Mouse (Mus musculus) kidney, adult 8-10 months (tissue): ENCODE results near the gene Arhgef18.

Experiments
- DNase-seq, 2 experiments: peaks; one replicate each; pipeline ENCODE4 v3.0.0; 2022

Arhgef18 gene

GRCm38 (mm10) chr8:3467006-3467885 lies 74.4 kb downstream of the Arhgef18 start, which contains the start of gene Pex11g:
Pex11g (minus strand) TSS chr8:3467680.
- DNase-seq, result peak; percentile 99 to 100

- no peak for DNase-seq
Measured at GRCm38 (mm10) chr8:3467886-3468545, 75.2 kb downstream of the Arhgef18 start.

DNA sequence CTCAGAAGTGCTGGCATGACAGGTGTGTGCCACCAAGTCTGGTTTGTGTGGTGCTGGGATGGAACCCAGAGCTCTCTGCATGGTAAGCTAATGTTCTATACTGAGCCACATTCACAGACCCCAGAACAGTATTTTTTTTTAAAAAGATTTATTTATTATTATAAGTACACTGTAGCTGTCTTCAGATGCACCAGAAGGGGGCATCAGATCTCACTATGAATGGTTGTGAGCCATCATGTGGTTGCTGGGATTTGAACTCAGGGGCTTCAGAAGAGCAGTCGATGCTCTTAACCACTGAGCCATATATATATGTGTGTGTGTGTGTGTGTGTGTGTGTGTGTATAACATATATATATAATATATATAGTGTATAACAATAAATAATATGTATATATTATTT lies 76.0 kb downstream of the Arhgef18 start:
- no peak for DNase-seq

DNA sequence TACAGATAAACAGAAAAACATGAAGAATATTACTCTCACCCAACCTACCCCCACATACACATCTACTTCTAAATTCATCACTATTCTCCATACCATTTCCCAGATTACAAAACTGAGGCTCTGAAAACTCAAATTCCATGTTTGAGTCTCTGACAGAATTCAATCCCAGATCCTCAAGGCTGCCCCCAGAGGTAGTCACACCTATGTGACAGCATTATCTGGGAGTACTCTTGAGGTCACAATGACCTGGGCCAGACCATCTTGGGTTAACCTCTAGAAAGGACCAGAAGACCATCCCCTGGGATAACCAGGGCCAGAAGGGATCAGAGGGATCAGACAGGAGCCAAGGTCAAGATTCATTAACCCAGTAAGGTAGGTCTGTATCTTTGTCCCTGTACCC lies 77.8 kb downstream of the Arhgef18 start, which contains the start of gene Tex45:
TSS of gene Tex45 (plus strand) at position 301 of the 400 bp plus-strand sequence.
- no peak for DNase-seq

DNA sequence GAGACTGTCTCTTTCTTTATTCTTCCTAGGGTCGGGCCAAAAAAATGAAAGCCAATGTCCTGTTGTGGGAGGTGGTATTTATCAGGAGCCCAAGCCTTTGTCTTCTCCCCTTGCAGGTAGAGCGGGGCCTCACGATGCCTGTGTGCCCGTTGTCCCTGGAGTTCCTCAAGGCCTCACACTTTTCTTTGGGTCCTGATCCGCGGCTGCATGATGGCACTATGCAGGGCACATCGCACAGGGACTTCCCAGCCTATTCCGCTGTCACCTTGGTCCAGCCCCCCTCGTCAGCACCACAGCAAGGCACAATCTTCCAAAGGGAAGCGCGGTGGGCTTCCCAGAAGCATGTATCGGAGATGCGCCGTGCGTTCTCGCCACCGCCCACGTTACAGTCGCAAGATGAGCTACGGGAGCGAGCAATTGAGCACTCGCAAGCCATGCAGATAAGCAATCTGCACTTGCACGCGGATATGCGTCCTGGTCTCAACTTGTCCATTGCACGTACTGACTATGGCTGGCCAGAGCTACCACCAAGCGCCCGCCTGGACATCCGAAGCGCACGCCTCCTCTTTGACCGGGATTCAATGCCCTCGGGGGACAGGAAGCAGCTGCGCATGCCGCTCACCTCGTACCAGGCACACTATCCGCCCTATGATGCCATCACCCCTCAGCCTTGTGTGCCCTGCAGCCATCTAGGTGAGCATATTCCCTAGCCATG lies 83.1 kb downstream of the Arhgef18 start:
- no peak for DNase-seq

DNA sequence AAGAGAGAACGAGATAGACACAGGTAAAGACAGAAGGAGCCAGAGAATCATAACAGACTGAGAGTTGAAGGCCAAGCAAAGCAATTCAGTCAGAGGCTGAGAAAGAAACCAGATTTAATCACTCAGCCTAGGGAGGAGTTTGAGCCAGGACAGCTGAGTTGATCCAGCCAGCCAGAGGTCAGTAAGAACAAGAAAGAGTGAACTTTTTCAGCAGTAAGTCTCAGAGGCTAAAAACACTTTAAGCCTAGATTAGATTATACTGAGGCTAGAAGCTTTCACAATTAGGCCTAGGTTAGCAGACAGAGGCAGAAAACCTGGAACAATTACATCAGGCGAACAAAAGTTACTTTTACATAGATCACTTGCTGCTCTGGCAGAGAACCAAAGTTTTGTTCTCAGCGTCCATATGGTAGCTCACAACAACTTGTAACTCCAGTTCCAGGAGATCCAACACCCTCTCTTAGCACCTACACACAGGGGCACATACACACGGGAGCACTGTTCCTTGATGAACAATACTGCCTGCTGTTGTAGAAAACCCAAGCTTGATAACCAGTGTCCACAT lies 87.5 kb downstream of the Arhgef18 start:
- DNase-seq, result no peak

- DNase-seq, result no peak
Measured at GRCm38 (mm10) chr8:3481605-3482004, 88.8 kb downstream of the Arhgef18 start.

- DNase-seq, result no peak
Measured at GRCm38 (mm10) chr8:3482240-3482740, 89.5 kb downstream of the Arhgef18 start.

GRCm38 (mm10) chr8:3483546-3483945 lies 90.7 kb downstream of the Arhgef18 start:
- no peak for DNase-seq

GRCm38 (mm10) chr8:3485192-3485591 lies 92.4 kb downstream of the Arhgef18 start:
- DNase-seq, result no peak

DNA sequence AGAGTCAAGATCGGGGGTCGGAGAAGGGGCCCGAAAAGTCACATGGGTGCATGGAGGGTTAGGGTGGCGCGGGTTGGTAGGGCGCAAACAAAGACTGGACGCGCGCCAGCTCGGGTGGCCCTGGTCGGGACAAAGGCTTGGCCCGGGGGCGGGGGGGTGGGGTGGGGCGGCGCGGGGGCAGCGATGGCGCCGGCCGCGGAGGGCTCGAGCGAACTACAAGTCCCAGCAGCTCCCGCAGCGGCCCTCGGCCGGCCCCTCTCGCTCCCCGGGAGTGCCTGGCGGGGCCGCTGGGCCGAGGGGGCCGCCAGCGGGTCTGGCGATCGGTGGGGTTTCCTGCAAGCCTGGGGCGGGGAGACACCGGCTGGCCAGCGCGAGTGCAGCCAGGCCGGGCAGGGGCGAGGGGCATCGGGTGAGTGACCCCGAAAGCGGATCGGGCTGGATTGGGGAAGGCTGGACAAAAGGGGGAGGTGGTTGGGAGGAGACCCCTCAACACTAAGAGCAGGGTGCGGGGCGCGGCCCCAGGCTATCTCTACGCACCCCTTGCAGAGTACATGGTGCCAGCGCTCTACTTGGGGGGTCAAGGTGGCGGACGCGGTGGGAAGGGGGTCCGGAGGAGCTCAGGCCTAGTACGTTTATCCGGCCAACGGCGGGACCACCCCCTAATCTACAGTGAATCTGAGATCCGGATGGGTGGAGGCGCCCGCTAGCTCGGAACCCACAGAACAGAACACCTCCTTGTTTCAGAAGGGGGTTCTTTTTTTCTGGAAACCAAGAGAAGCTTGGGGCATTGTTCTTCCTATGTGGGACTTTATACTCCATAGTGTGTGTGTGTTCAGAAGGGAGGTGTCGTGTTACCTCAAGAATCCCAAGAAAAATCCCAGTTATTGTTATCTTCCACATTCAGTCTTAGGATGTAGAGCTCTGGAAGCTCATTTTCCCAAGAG lies 100.4 kb downstream of the Arhgef18 start, which contains the start of gene Zfp358:
TSS of gene Zfp358 (plus strand) at position 238 of the 944 bp plus-strand sequence.
- peak; percentile 56 for DNase-seq

GRCm38 (mm10) chr8:3493845-3494208 lies 101.0 kb downstream of the Arhgef18 start:
- DNase-seq, result no peak

GRCm38 (mm10) chr8:3495578-3496427 lies 103.0 kb downstream of the Arhgef18 start:
- DNase-seq, result no peak

- no peak for DNase-seq
Measured at GRCm38 (mm10) chr8:3496428-3496748, 103.6 kb downstream of the Arhgef18 start.

DNA sequence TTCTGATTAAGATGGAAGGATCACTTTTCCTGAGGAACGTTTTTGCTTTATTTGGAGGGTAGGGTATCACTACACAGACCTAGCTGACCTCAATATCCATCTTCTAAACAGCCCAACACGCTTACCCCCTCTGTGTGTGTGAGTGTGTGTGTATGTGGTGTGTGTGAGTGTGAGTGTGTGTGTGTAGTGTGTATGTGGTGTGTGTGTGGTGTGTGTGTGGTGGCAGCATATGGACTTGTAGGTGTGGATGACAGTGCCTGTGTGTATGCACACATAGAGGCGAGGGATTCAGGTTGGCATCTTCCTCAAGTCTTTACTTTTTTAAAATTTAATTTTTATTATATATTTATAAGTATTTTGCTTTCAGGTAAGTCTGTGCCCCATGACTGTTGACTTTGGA lies 105.8 kb downstream of the Arhgef18 start:
- no peak for DNase-seq

GRCm38 (mm10) chr8:3499751-3500150 lies 106.9 kb downstream of the Arhgef18 start:
- DNase-seq, result no peak

DNA sequence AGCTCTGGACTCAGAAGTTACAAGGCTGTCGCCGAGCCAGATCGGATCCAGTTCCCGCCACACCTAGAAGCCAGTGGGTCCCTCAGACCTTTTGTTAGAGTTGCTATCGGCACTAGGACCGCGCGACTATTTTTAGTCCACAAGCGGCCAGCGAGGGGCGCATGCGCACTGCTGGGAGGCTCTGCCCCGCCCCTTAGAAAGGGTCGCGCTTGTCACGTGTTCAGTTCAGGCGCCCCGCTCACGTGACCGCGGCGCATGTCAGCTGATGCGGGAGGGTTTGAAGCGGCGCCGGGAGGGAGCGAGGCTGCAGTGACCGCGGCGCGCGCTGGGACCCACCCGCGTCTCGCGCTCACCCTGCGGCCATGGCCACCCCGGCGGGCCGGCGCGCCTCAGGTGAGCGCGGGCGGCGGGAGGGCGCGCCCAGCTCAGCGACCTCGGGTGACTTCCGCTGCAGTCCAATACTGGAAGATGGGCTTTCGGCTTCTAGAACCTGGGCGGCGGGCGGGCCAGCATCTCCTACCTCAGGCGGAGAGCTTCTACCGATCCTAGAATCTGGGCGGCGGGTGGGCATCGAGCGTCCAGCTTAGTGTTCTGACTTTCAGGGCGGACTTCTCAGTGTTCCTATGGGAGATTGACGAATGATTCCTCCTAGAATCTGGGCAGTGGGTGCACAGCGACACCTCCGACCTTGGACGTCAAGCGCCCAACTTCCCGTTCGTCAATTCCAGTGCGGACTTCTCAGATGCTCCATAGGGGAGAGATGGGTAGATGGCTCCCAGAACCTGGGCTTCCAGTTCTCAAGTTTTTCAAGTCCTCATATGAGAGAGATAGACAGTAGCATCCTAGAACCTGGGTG lies 107.7 kb downstream of the Arhgef18 start, which contains the start of gene Mcoln1:
TSS of gene Mcoln1 (plus strand) at position 223 of the 856 bp plus-strand sequence.
- DNase-seq, result peak; percentile 97 to 99

DNA sequence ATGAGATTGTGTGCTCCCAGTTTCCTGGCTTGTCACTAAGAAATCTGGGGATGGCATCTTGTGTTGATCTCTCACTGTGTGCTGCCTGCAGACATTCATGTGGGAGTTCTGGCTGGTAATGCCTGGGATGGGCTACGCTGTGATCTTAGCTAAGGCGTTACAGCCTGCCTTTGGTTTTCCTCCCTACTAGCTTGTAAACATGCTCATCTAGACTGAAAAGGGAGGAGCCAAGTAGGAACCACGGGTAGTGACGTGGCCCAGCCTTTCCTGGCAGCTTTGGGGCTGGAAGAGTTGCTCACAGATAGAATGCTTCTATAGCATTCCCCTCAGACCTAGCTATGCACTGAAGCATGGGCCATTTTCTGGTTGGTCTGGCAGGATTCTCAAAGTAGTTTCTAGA lies 109.4 kb downstream of the Arhgef18 start:
- no peak for DNase-seq
